Mouse (Mus musculus): Measurements from ENCODE around the gene Mrpl46. TPM values are rescaled to one million over a fixed set of nuclear protein-coding genes. Genes with fewer than 3 reads are reported as not detected.

Gene Mrpl46
- polyA plus RNA-seq, 1 experiment = 9.4 TPM

DNA sequence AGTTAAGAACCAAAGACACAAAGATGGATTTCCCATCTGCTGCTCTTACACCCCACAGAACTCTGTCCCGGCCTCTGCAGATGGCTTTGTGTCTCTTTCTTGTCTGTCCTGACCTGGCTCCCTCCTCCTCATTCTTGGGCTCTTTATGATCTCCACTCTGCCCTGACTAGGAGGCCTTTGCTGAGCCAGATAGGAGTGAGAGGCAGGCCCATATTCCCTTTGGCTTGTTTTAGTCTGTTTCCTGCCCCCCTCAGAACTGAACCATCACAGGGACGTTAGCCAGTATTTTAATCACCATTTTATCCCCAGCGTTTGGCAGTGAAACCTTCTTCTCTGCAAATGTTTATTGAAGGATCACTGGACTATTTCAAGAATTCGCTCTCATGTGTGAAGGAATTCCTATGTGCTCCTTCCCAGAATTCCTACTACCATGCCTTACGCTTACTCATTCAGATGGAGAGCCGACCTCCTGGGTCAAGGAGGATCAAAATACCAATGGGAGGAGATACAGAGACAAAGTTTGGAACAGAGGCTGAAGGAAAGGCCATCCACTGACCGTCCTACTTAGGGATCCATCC, 14.2 kb downstream of the Mrpl46 start:
- no peaks in the 10 kb centered on the region for H3K27me3 ChIP-seq (ENCODE audit: control insufficient read depth, insufficient read depth, low read length)
- no peak overlapping the region for H3K4me3 ChIP-seq (ENCODE audit: extremely low read depth, insufficient read depth, insufficient read length)
- DNase-seq (ENCODE audit: low read depth in 1 of 2, low spot score in 2 of 2) = no peak
- 72% methylated on average over 7 of the region's 7 CpGs for WGBS
- H3K4me1 ChIP-seq (ENCODE audit: control insufficient read depth, insufficient read depth, insufficient read length) = no peaks in the 10 kb centered on the region
- no peak overlapping the region for H3K27ac ChIP-seq (ENCODE audit: insufficient read depth, low read length)
- TF ChIP-seq POLR2A (IDR thresholded peaks at IDR 0.05; ENCODE audit: low read depth, low read length) (no peak), CTCF (IDR thresholded peaks at IDR 0.05; ENCODE audit: extremely low read depth, insufficient read depth, insufficient read length, insufficient replicate concordance) (no peak)
- peaks cover 4% of the 10 kb centered on the region; the same call in 1 of the 2 replicates for H3K36me3 ChIP-seq (ENCODE audit: control insufficient read depth, insufficient read depth, low read length)

DNA sequence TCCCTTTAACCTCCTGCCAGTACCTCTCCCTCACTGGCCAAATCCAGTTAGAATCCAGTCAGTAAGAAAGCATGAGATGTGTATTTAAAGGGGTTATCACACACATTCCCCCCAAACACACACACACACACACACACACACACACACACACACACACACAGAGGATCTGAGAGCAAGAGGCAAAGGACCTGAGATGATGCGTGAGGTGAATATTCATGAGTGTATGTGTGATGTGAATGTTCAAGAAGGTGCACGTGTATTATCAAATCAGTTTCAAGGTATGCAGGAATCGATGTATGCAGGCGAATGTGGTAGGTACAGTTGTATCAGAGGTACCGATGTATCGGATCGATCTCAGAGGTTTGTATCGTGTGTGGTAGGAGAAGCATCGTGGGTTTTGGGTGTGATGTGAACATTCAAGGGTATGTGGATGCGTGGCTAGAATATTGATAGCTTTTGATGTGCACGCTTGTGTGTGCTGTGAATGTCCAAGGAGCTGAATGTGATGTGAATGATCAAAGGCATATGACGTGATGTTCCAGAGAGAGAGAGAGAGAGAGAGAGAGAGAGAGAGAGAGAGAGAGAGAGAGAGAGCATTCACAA, 15.3 kb downstream of the Mrpl46 start:
- no peaks in the 10 kb centered on the region for H3K27me3 ChIP-seq (ENCODE audit: control insufficient read depth, insufficient read depth, low read length)
- H3K27ac ChIP-seq (ENCODE audit: insufficient read depth, low read length) = no peak overlapping the region
- WGBS = 87% methylated on average over 12 of the region's 12 CpGs
- no peaks in the 10 kb centered on the region; the same call in 1 of the 2 replicates for H3K36me3 ChIP-seq (ENCODE audit: control insufficient read depth, insufficient read depth, low read length)
- no peak for TF ChIP-seq CTCF (IDR thresholded peaks at IDR 0.05; ENCODE audit: extremely low read depth, insufficient read depth, insufficient read length, insufficient replicate concordance)
- no peak for TF ChIP-seq POLR2A (IDR thresholded peaks at IDR 0.05; ENCODE audit: low read depth, low read length)
- H3K4me3 ChIP-seq (ENCODE audit: extremely low read depth, insufficient read depth, insufficient read length) = no peak overlapping the region
- no peaks in the 10 kb centered on the region for H3K4me1 ChIP-seq (ENCODE audit: control insufficient read depth, insufficient read depth, insufficient read length)
- DNase-seq (ENCODE audit: low read depth in 1 of 2, low spot score in 2 of 2) = no peak

DNA sequence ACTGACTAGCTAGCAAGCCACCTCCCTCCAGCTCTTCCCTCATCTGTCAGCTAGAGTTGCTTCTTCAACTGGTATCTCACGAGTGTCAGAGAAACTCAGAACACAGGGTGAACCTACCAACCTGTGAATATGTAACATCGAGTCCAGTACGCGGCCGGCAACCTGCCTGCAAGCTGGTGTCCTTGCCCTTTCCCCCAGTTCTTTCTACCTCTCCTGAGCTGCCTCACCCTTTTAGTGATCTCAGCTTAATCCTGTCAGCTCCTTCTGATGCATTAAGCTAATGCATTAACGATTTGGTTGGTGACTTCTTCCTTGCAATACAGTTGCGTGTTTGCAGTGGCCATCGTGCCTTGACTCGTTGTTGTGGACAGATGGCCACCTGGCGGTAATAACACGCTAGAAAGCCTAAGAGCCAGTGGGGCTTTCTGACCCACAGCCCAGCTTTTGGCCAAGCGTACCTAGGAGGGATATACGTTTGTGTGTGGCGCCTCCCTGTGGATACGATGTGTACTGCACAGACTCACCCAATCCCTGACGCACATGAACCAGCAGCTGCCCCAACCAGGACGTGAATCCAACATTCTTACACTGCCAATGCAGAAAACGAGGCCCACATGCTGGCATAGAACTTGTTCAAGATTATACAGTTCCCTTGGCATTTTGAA, 17.2 kb downstream of the Mrpl46 start:
- Histone ChIP-seq H3K27ac (ENCODE audit: insufficient read depth, low read length) (no peak overlapping the region), H3K4me1 (ENCODE audit: control insufficient read depth, insufficient read depth, insufficient read length) (no peaks in the 10 kb centered on the region), H3K27me3 (ENCODE audit: control insufficient read depth, insufficient read depth, low read length) (no peaks in the 10 kb centered on the region), H3K4me3 (ENCODE audit: extremely low read depth, insufficient read depth, insufficient read length) (no peak overlapping the region), H3K36me3 (ENCODE audit: control insufficient read depth, insufficient read depth, low read length) (no peaks in the 10 kb centered on the region)
- peak; percentile 35 to 59 for DNase-seq (ENCODE audit: low read depth in 1 of 2, low spot score in 2 of 2)
- 26% methylated on average over 18 of the region's 18 CpGs for WGBS
- TF ChIP-seq CTCF (IDR thresholded peaks at IDR 0.05; ENCODE audit: extremely low read depth, insufficient read depth, insufficient read length, insufficient replicate concordance) = peak; percentile 64; the same call in 1 of the 2 replicates
- TF ChIP-seq POLR2A (IDR thresholded peaks at IDR 0.05; ENCODE audit: low read depth, low read length) = no peak

DNA sequence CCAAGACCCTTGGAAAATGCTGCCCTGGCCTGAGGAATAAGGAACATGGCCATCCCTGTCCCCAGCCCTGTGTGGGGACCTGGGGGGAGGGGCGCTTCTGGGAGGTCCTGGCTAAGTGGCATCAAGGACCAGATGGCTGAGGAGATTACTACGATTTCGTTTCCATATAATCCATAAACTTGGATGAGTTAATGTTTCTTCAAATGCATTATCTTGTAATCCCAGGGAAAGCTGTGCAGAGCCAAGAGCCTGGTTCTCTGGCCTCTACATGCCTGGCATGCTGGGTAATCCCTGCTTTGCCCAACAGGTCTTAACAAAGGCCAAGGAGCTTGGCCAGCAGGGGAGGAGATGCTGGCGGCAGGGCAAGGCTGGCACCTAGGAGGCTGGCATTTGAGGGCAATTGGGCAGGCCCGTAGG, 18.1 kb downstream of the Mrpl46 start:
- WGBS = 88% methylated on average over 5 of the region's 5 CpGs
- H3K27ac ChIP-seq (ENCODE audit: insufficient read depth, low read length) = no peak overlapping the region
- no peak overlapping the region for H3K4me3 ChIP-seq (ENCODE audit: extremely low read depth, insufficient read depth, insufficient read length)
- no peaks in the 10 kb centered on the region for H3K4me1 ChIP-seq (ENCODE audit: control insufficient read depth, insufficient read depth, insufficient read length)
- H3K27me3 ChIP-seq (ENCODE audit: control insufficient read depth, insufficient read depth, low read length) = no peaks in the 10 kb centered on the region
- DNase-seq (ENCODE audit: low read depth in 1 of 2, low spot score in 2 of 2) = no peak
- H3K36me3 ChIP-seq (ENCODE audit: control insufficient read depth, insufficient read depth, low read length) = no peaks in the 10 kb centered on the region
- TF ChIP-seq POLR2A (IDR thresholded peaks at IDR 0.05; ENCODE audit: low read depth, low read length) = no peak
- TF ChIP-seq CTCF (IDR thresholded peaks at IDR 0.05; ENCODE audit: extremely low read depth, insufficient read depth, insufficient read length, insufficient replicate concordance) = no peak

DNA sequence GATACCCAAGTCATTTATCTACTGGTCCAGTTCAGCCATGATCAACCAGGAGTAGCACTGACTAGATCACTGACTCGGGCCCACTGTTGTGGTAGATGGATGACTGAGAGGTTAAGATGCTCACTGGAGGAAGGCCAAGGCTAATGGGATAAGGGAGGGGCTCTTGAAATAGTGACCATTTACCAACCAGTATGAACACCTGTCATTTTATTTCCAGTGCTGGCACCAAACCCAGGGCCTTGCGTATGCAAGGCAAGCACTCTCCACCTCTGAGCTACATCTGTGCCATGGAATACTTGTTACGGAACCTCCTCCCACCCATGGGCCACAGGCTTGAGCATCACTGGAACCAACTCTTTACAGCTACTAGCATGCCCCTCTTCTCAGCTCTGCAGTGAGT, 19.5 kb downstream of the Mrpl46 start:
- Histone ChIP-seq H3K27ac (ENCODE audit: insufficient read depth, low read length) (no peak overlapping the region), H3K36me3 (ENCODE audit: control insufficient read depth, insufficient read depth, low read length) (no peaks in the 10 kb centered on the region), H3K4me1 (ENCODE audit: control insufficient read depth, insufficient read depth, insufficient read length) (no peaks in the 10 kb centered on the region), H3K27me3 (ENCODE audit: control insufficient read depth, insufficient read depth, low read length) (no peaks in the 10 kb centered on the region), H3K4me3 (ENCODE audit: extremely low read depth, insufficient read depth, insufficient read length) (no peak overlapping the region)
- WGBS = 89% methylated on average over 3 of the region's 3 CpGs
- no peak for TF ChIP-seq CTCF (IDR thresholded peaks at IDR 0.05; ENCODE audit: extremely low read depth, insufficient read depth, insufficient read length, insufficient replicate concordance)
- TF ChIP-seq POLR2A (IDR thresholded peaks at IDR 0.05; ENCODE audit: low read depth, low read length) = no peak
- no peak for DNase-seq (ENCODE audit: low read depth in 1 of 2, low spot score in 2 of 2)

DNA sequence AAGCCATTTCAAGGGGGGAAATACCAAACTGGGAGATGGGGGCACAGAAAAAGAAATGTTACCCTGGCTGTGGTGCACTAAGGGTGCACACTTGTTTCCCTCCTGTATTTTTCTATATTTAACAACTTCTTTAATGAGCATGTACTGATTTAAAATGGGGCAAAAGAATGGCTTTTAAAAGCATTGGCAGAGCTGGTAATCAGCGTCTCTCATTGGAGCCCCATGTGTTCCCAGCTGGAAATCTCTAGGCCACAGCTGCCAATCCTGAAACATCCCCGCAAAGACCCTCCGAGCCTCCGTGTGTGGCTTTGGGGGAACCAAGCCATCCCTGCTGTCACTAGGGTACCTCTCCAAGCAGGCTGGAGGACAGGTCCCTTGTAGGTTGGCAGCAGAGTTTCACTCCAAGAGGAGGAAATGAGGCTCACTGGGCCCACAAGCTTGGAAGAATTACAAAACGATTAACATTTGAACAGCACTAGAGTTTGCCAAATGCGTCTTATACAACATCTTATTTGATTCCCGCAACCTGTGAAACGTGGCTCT, 28.8 kb downstream of the Mrpl46 start:
- no peaks in the 10 kb centered on the region for H3K36me3 ChIP-seq (ENCODE audit: control insufficient read depth, insufficient read depth, low read length)
- H3K27me3 ChIP-seq (ENCODE audit: control insufficient read depth, insufficient read depth, low read length) = no peaks in the 10 kb centered on the region
- no peak for DNase-seq (ENCODE audit: low read depth in 1 of 2, low spot score in 2 of 2)
- WGBS = 76% methylated on average over 8 of the region's 8 CpGs
- no peak overlapping the region for H3K27ac ChIP-seq (ENCODE audit: insufficient read depth, low read length)
- TF ChIP-seq CTCF (IDR thresholded peaks at IDR 0.05; ENCODE audit: extremely low read depth, insufficient read depth, insufficient read length, insufficient replicate concordance) (no peak), POLR2A (IDR thresholded peaks at IDR 0.05; ENCODE audit: low read depth, low read length) (no peak)
- H3K4me3 ChIP-seq (ENCODE audit: extremely low read depth, insufficient read depth, insufficient read length) = no peak overlapping the region
- H3K4me1 ChIP-seq (ENCODE audit: control insufficient read depth, insufficient read depth, insufficient read length) = no peaks in the 10 kb centered on the region

All from spleen, adult 2 months (tissue).